Mouse (Mus musculus) gastrocnemius, postnatal 14 days (tissue): Measurements from ENCODE around the gene Atg14. TPM values are rescaled to one million over a fixed set of nuclear protein-coding genes. Genes with fewer than 3 reads are reported as not detected.
"Not testable (repeated sequence)": the region's sequence is repeated elsewhere in the genome, so short reads cannot be mapped to it uniquely, and the experiment has no call there.

Experiments used
- DNase-seq: peaks from one replicate; pipeline ENCODE4 v3.0.0; 2021; ENCODE audit warnings: mixed read lengths
- intact Hi-C: fragments of 180-260 bp; cut with DNase I; formaldehyde crosslinking; loops from one replicate; pipeline ENCODE4 v1.15.1; 2025; ENCODE audit warnings: low total_unique reads
- long read RNA-seq, 2 experiments: library from polyadenylated mRNA; stranded (forward); transcript quantifications; one replicate each; pipeline ENCODE4 v2.0.0; 2021
- total RNA-seq, 2 experiments: library from RNA; stranded (reverse); gene quantifications; 2 replicates each; pipeline ENCODE4 v1.2.3; 2021

Gene Atg14
- 1 to 10 TPM; 5.0 to 7.8 TPM for total RNA-seq
- long read RNA-seq, experiment 1, transcript Atg14-201 (10 exons, 3,450 nt), result major isoform, 12 of 16 reads
- long read RNA-seq, experiment 1, partial matches to known transcripts, result 3 of 16 reads
- long read RNA-seq, experiment 1, other reads (novel, unspliced or antisense), result 0 of 16 reads
- long read RNA-seq, experiment 2, transcript Atg14-201 (10 exons, 3,450 nt), result major isoform, 8 of 9 reads
- long read RNA-seq, experiment 2, partial matches to known transcripts, result 1 of 9 reads
- long read RNA-seq, experiment 2, other reads (novel, unspliced or antisense), result 0 of 9 reads

GRCm38 (mm10) chr14:47570549-47570948 lies at the start of gene Atg14:
TSS of gene Atg14 (minus strand) at chr14:47570649.
- DNase-seq, intact Hi-C loops: not testable (repeated sequence)

GRCm38 (mm10) chr14:47618891-47619290 lies 48.4 kb upstream of the Atg14 start:
- intact Hi-C loops, result no loop called here
- DNase-seq, result no peak

GRCm38 (mm10) chr14:47613254-47613653 lies 42.8 kb upstream of the Atg14 start:
- intact Hi-C loops, result no loop called here
- DNase-seq, result no peak

- intact Hi-C loops, result no loop called here
- DNase-seq, result peak; percentile 35
Measured at GRCm38 (mm10) chr14:47597942-47598388, 27.5 kb upstream of the Atg14 start.

- intact Hi-C loops, result no loop called here
- DNase-seq, result no peak
Measured at GRCm38 (mm10) chr14:47594426-47595103, 24.1 kb upstream of the Atg14 start.

GRCm38 (mm10) chr14:47590391-47590975 lies 20.0 kb upstream of the Atg14 start:
- DNase-seq, result no peak
- intact Hi-C loops, result no loop called here

GRCm38 (mm10) chr14:47589444-47589843 lies 19.0 kb upstream of the Atg14 start:
- intact Hi-C loops, result no loop called here
- no peak for DNase-seq

GRCm38 (mm10) chr14:47584346-47584745 lies 13.9 kb upstream of the Atg14 start:
- intact Hi-C loops, result no loop called here

GRCm38 (mm10) chr14:47581681-47582080 lies 11.2 kb upstream of the Atg14 start:
- intact Hi-C loops, result no loop called here
- DNase-seq, result no peak

More at GRCm38 (mm10) chr14:47584346-47584745, 13.9 kb upstream of the Atg14 start:
- DNase-seq, result no peak

- DNase-seq, result no peak
- intact Hi-C loops, result no loop called here
Measured at GRCm38 (mm10) chr14:47581280-47581679, 10.8 kb upstream of the Atg14 start.

GRCm38 (mm10) chr14:47578086-47578485 lies 7.6 kb upstream of the Atg14 start:
- no peak for DNase-seq
- intact Hi-C loops, result no loop called here

- no peak for DNase-seq
- intact Hi-C loops, result no loop called here
Measured at GRCm38 (mm10) chr14:47576687-47577086, 6.2 kb upstream of the Atg14 start.

- intact Hi-C loops, result no loop called here
Measured at GRCm38 (mm10) chr14:47574721-47575120, 4.3 kb upstream of the Atg14 start.

GRCm38 (mm10) chr14:47572707-47573106 lies 2.3 kb upstream of the Atg14 start:
- intact Hi-C loops, result no loop called here

More at GRCm38 (mm10) chr14:47574721-47575120, 4.3 kb upstream of the Atg14 start:
- no peak for DNase-seq

GRCm38 (mm10) chr14:47567962-47568652 lies 2.3 kb downstream of the Atg14 start:
- peak; percentile 95 for DNase-seq
- intact Hi-C loops, result no loop called here

More at GRCm38 (mm10) chr14:47572707-47573106, 2.3 kb upstream of the Atg14 start:
- DNase-seq, result no peak

GRCm38 (mm10) chr14:47563106-47563505 lies 7.3 kb downstream of the Atg14 start:
- intact Hi-C loops, result no loop called here

GRCm38 (mm10) chr14:47562530-47562929 lies 7.9 kb downstream of the Atg14 start:
- intact Hi-C loops, result no loop called here
- no peak for DNase-seq

More at GRCm38 (mm10) chr14:47563106-47563505, 7.3 kb downstream of the Atg14 start:
- no peak for DNase-seq

- intact Hi-C loops, result no loop called here
- no peak for DNase-seq
Measured at GRCm38 (mm10) chr14:47560714-47561113, 9.7 kb downstream of the Atg14 start.

GRCm38 (mm10) chr14:47555225-47555624 lies 15.2 kb downstream of the Atg14 start:
- intact Hi-C loops, result no loop called here

GRCm38 (mm10) chr14:47554236-47554635 lies 16.2 kb downstream of the Atg14 start:
- intact Hi-C loops, result no loop called here
- DNase-seq, result no peak

More at GRCm38 (mm10) chr14:47555225-47555624, 15.2 kb downstream of the Atg14 start:
- no peak for DNase-seq
